Mouse (Mus musculus): Measurements from ENCODE around the gene Tmc6.

GRCm38 (mm10) chr11:117766275-117766674 is 15.7 kb downstream of the Tmc6 start:
- TF ChIP-seq RAD21 (IDR thresholded peaks at IDR 0.05; ENCODE audit: low read depth, low read length) = no peak
- no peak for TF ChIP-seq CHD1 (IDR thresholded peaks at IDR 0.05; ENCODE audit: low read depth, low read length)
- no peak for TF ChIP-seq ZNF384 (IDR thresholded peaks at IDR 0.05; ENCODE audit: low read depth, low read length)
- TF ChIP-seq CHD2 (IDR thresholded peaks at IDR 0.05; ENCODE audit: low read length) = no peak
- TF ChIP-seq USF1 (IDR thresholded peaks at IDR 0.05; ENCODE audit: low read depth, low read length) = no peak

Measured in CH12.LX (cell line).